Mouse (Mus musculus) adrenal gland, postnatal 4 days (tissue): ENCODE measurements around the gene Gm11639. TPM values are rescaled to one million over a fixed set of nuclear protein-coding genes. Genes with fewer than 3 reads are reported as not detected.

ENCODE experiments used
- DNase-seq, 2 experiments: peaks; one replicate each; pipeline ENCODE4 v3.0.0; 2021 to 2022; ENCODE audit warnings: low spot score in 2 of 2, mixed read lengths in 2 of 2
- long read RNA-seq, 2 experiments: library from polyadenylated mRNA; stranded (forward); transcript quantifications; one replicate each; pipeline ENCODE4 v2.0.0; 2021
- total RNA-seq, 2 experiments: library from RNA; stranded (reverse); gene quantifications; 2 replicates each; pipeline ENCODE4 v1.2.3; 2021

Gm11639 gene
- under 1 TPM; 0.06 to 0.11 TPM for total RNA-seq
- long read RNA-seq, experiment 1, result 0 reads
- long read RNA-seq, experiment 2, result 0 reads

DNA sequence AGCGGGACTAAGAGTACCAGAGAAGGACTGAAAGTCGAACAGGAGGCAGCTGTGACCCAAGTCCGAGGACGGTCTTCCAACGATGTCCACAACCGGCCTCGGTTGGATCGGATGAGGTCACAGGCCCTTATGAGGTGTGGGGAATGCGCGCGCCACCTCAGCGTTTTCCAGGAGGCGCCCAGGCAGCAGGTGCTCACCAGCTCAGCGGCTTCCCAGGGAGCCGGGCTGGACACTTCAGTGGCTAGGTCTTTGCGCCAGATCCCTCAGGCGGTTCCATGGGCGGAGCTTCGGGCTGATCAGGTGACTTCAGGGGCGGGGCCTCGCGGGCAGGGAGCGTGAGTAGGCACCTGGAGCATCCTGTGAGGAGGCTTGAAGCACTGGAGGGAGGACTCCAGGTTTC, at the start of gene Gm11639:
Gene Gm11639, plus strand, starts transcription at position 160 of the 400 bp plus-strand sequence.
- DNase-seq, result no peak

DNA sequence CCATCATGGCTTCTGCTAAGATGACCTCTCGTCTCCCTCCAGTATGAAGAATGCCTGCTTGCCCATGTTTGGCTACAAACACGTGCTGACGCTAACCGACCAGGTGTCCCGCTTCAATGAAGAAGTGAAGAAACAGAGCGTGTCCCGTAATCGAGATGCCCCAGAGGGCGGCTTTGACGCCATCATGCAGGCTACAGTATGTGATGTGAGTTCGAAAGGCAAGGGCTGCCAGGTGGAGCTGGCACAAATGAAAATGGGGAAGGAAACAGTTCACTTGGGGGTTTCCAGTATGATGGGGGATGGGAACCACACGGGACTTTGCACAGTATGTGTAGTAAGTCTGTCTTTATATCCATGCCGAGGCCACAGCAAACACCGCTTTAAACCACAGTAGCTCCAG, 48.5 kb upstream of the Gm11639 start:
- DNase-seq, result no peak

DNA sequence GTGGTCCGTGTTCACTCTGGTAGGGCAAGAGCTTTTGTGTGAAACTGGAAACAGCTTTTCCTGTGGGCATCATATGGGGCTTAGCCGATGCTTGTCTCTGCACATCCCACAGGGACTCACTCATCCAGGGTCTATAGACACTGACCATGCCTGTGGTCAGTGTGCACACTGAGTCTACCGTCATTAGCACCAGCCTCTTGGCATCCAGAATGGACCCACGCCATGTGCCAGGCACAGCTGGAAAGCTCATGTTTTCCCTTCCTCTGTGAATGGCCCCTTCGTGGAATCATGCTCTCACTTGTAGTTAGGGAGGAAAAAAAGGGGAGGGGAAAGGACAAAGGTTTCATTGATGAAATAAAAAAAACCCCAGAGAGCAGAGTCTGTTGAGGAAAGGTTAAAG, 47.5 kb upstream of the Gm11639 start:
- DNase-seq, result no peak

DNA sequence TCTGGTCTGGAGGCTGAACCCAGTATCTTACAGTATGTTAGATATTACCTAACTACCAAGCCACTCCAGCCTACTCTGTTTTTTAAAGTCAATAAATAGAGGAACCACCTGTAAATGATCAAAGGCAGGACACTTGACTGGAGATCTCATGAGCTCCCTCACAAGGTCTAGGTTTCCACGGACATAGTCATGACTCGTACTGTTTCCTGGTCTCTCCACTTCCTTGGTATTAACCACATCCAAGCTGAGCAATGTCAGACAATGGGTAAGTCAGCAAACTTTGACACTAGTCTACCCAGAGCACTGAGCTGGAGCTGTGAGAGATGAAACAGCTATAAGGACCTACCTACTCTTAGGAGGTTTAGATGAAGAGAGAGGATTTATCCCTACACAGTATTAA, 46.6 kb upstream of the Gm11639 start:
- DNase-seq, result no peak

GRCm38 (mm10) chr11:104639634-104640033, 45.9 kb upstream of the Gm11639 start:
- DNase-seq, result no peak

DNA sequence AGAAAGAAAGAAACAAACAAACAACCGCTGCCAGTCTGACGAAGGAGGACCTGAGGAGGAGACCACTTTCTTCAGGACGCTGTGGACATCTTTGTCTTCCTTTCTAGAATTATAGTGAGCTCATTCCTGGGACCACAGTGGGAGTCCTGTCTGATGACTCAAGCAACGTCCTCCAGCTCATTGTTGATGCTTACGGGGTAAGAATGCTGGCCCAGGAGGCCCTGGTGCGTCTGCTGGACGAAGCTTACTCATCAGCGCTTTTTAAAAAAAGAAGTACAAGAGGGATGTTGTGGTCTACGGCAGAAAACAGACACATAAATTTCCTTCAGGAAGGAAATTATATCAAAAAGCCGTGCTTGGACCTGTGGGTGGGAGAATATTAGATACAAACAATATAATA, 44.6 kb upstream of the Gm11639 start:
- DNase-seq, result no peak

- DNase-seq, result no peak
Observed at GRCm38 (mm10) chr11:104643236-104643635, 42.3 kb upstream of the Gm11639 start.

DNA sequence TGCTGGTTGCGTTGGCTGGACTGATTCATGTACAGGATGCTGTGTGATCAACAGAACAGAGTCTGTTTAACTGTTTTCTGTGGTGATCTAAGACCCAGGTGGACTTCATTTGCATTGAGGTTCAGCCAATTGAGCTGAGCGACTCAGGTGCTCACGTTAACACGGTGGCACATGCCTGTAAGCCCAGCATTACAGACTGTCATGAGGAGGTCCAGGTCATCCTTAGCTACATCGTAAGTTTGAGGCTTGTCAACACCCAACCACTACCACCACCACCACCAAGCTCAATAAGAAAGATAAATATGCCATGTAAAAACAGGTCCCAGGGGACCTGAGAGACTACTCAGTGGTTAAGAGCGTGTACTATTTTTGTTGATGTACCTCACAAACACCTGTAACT, 40.1 kb upstream of the Gm11639 start:
- DNase-seq, result no peak

- DNase-seq, result no peak
Observed at GRCm38 (mm10) chr11:104646173-104646572, 39.3 kb upstream of the Gm11639 start.

DNA sequence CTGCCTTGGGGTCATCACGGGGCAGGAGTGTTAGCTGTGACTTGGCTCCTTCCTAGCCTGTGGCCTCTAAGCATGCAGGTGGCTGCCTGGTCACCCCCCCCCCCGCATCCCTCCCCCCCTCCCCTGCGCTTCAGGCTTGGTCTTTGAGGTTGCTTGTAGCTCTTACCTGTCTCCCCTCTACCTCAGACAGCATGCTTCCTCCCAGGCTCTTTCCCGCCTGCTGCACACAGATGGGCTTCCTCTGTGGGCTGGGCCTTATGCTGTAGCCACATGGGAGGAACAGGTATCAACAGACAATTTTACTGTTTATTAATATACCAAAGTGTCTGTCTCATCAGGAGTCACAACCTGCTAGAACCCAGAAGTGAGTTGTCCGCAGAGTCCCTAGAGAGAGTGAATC, 38.9 kb upstream of the Gm11639 start:
- no peak for DNase-seq

GRCm38 (mm10) chr11:104647188-104647867, 38.2 kb upstream of the Gm11639 start:
- DNase-seq, result no peak

- DNase-seq, result no peak
Observed at GRCm38 (mm10) chr11:104648571-104648970, 36.9 kb upstream of the Gm11639 start.

DNA sequence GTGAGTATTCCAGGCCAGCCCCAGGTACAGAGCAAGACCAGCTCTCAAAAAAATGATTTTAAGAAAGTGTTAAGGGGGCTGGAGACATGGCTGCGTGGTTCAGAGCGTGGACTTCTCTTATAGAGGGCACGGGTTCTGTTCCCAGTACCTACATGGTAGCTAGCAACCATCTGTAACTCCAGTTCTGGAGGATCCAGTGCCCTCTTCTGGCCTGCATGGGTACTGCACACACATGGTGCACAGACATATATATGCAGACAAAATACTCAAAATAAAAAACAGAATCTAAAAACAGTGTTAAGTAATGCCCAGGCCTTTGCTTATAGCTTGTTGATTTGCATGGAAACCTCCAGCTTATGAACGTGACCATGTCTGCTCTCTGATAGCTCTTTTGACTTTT, 24.9 kb upstream of the Gm11639 start:
- no peak for DNase-seq

GRCm38 (mm10) chr11:104661106-104661505, 24.4 kb upstream of the Gm11639 start:
- no peak for DNase-seq

DNA sequence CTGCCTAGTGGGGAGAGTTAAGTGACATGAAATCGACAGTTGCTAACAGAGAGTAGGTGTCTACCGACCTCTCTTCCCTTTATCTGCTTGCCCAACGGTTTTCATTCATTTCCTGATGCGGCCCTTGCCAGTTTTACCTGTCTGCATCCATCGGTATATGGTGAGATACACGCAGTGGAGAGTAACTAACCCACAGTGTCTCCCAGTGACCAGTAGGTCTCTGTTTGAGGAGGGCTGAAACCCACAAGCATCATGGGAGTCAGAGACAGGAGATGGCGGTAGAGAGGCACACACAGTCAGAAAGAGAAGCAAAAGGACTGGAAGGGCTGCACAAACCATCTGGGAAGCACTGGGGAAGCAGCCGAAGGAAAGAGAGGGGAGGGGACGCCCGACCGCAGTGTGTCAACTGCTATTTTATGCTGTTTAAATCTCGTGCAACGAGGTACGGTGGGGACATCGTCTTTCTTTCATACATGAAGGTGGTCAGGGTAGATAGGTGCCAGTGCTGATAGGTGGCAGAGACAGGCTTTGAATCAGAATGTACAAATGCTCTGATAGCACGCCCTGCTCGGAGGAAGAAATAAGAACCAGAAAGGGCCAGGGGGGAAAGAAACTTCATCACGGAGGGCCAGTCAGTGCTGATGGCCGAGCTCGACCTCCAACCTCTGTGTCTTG, 23.8 kb upstream of the Gm11639 start:
- no peak for DNase-seq

DNA sequence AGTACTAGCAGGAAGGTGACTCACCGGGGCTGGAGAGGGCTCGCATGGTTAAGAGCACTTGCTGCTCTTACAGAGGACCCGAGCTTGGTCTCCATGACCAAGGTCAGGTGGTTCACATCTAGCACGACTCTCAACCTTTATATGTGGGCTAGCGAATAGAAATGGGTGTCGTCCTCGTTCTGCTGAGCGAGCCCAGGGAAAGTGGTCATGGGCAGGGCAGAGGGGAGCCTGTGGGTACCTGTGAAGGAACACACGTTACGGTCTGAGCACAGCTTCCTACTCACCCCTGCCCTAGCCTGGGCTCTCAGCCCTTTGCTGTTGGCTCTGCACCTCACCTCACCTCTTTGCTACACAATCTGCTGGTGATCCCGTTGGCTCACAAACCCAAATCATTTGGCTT, 22.9 kb upstream of the Gm11639 start:
- DNase-seq, result no peak

DNA sequence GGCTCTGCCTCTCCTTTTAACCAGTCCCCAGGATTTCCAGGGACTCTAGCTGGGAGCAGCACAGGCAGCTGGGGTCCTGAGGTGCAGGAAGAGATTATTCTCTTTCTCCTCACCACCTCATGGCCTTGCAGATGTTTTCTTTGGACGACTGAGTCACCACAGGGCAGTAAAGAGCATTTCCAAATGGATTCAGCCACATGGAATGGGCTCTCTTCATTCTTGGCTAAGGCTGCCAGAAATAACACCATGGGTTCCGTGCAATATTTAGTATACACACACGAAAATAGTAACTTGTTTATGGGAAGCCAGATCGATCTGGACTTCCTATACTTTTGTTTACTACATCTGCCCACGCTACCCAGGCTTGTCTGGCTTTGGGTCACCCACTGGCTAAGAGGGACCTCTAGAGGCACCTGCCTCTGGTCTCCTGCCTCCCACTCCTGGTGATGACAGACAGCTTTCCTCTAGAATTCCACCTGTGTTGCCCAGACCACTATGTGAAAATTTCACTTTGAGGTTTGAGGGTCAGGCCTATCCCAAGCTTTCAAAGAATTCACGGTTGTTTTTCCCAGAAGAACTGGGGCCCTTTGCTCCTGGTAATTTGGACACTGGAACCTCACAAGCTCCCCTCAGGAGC, 22.1 kb upstream of the Gm11639 start:
- DNase-seq, result no peak

GRCm38 (mm10) chr11:104663878-104664261, 21.6 kb upstream of the Gm11639 start:
- DNase-seq, result no peak

DNA sequence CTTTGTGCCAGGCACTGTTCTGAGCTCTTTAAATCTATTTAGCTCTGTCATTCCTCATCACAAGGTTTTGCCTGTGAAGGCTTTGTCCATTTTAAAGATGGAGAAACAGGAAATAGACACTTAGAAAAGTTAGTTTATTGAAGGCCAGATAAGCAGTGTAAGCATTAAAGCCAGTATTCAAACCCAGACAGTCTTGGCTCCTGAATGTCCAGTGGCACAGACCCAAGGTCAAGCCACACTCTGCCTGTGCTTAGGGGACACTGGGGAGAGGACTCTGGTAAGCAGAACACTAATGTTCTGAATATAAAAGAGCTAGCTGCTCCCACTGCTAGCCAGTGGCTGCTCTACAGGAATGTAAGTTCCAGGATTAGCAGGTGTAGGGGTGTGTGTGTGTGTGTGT, 21.1 kb upstream of the Gm11639 start:
- no peak for DNase-seq

- DNase-seq, result no peak
Observed at GRCm38 (mm10) chr11:104667399-104667798, 18.1 kb upstream of the Gm11639 start.

GRCm38 (mm10) chr11:104673412-104673811, 12.1 kb upstream of the Gm11639 start:
- no peak for DNase-seq

DNA sequence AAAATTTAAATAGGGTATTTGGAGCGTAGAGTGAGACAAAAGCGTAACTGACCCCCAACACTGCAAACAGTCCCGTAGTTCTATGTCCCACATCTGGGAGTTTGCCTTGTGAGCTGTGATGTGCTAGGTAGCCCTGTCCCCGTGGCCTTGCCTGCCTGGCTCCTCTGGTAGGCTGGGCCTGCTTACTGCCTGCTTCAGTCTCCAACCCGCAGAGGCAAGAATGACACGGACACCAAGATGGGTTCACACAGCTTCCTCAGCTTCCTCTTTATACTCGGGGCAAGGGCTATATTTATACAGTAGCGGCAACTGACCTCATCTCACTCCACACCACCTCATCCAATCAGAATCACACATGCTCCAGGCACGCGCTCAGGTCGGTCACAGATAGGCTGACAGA, 10.7 kb upstream of the Gm11639 start:
- no peak for DNase-seq

DNA sequence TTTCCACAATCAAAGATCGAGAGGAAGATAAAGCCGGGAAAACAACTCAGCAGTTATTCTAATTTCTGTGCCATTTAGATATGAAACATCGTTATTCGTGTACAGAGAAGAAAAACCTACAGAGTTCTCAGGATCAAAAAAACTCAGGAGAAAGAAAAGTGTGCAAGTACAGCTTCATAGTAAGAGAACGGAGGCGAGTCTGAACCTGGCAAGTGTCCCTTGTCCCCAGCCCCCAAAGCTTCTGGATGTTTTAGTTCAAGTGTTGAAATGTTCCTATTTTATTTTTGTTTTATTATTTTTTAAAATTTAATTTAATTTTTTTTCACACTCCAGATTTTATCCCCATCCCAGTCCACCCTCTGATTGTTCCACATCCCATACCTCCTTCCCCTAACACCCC, 7.7 kb downstream of the Gm11639 start:
- no peak for DNase-seq
